Mouse (Mus musculus) embryonic fibroblast, embryonic 13.5 days (primary cell): ENCODE data around the gene Vmn1r89. TPM values are rescaled to one million over a fixed set of nuclear protein-coding genes. Genes with fewer than 3 reads are reported as not detected.

Source experiments
- H3K27ac ChIP-seq: 2 replicates; pipeline ENCODE4 v1.5.1; 2012; ENCODE audit warnings: low read length, control low read depth, inconsistent platforms; ENCODE audit not compliant: insufficient read depth
- H3K4me1 ChIP-seq: 2 replicates; pipeline ENCODE4 v1.6.1; 2011; ENCODE audit warnings: low read length; ENCODE audit not compliant: control insufficient read depth, insufficient read depth
- H3K4me3 ChIP-seq: 2 replicates; pipeline ENCODE4 v1.5.1; 2011; ENCODE audit warnings: mild to moderate bottlenecking, control low read depth, low read length; ENCODE audit not compliant: insufficient read depth
- CTCF ChIP-seq: IDR thresholded peaks from 2 replicates; pipeline ENCODE4 v1.5.1; 2011; ENCODE audit warnings: mild to moderate bottlenecking, control low read depth, low read length, moderate library complexity, borderline replicate concordance; ENCODE audit not compliant: insufficient read depth
- POLR2A ChIP-seq: IDR thresholded peaks from 2 replicates; pipeline ENCODE4 v1.6.1; 2011; ENCODE audit warnings: low read depth, mild to moderate bottlenecking, control low read depth, low read length, moderate library complexity
- polyA plus RNA-seq: library from polyadenylated mRNA; stranded (reverse); fragments of >200 nt; gene quantifications from 2 replicates; pipeline ENCODE4 v1.2.4, GENCODE M21; 2011; ENCODE audit warnings: low read depth; ENCODE audit not compliant: missing spikeins, insufficient read length

Gene Vmn1r89
- polyA plus RNA-seq, result not detected in 2 replicates

GRCm38 (mm10) chr7:13212720-13213119 is at the start of gene Vmn1r89:
Gene Vmn1r89 (plus strand): TSS chr7:13213020.
- TF ChIP-seq CTCF (no peak), POLR2A (no peak)
- no peak within 1 kb of the TSS for H3K4me3 ChIP-seq
- H3K4me1 ChIP-seq, result no peaks in the 10 kb centered on the region
- no peak within 1 kb of the TSS for H3K27ac ChIP-seq

GRCm38 (mm10) chr7:13260746-13261700 is 48.2 kb downstream of the Vmn1r89 start:
- no peak overlapping the region for H3K27ac ChIP-seq
- TF ChIP-seq CTCF, result no peak
- TF ChIP-seq POLR2A, result no peak
- no peak overlapping the region for H3K4me3 ChIP-seq
- no peaks in the 10 kb centered on the region for H3K4me1 ChIP-seq

DNA sequence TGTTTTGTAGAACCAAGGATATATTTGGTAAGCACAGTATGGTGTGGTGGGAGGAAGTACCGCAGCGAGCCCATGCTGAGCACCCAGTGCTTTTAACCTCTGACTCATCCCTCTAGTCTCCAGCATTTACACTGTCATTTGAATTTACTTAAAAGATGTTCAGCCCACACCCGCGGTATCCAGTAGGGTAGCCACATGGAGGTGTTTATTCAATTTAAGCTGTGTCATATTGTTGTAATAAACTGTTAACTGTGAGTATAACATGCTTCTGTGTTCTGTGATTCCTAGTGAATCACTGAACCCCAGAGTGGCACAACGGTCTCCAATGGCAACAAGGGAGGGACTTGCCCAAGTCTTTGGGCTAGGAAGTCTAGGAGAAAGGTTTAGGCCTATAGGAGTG is 51.0 kb downstream of the Vmn1r89 start:
- H3K4me1 ChIP-seq, result no peaks in the 10 kb centered on the region
- H3K4me3 ChIP-seq, result no peak overlapping the region
- TF ChIP-seq CTCF (no peak), POLR2A (no peak)
- no peak overlapping the region for H3K27ac ChIP-seq

- no peak overlapping the region for H3K27ac ChIP-seq
- H3K4me1 ChIP-seq, result no peaks in the 10 kb centered on the region
- no peak overlapping the region for H3K4me3 ChIP-seq
- TF ChIP-seq CTCF, result no peak
- no peak for TF ChIP-seq POLR2A
Measured at GRCm38 (mm10) chr7:13264396-13264795, 51.6 kb downstream of the Vmn1r89 start.

- TF ChIP-seq POLR2A, result no peak
- TF ChIP-seq CTCF, result no peak
- Histone ChIP-seq H3K27ac (no peak overlapping the region), H3K4me1 (no peaks in the 10 kb centered on the region), H3K4me3 (no peak overlapping the region)
Measured at GRCm38 (mm10) chr7:13268749-13269260, 56.0 kb downstream of the Vmn1r89 start.

DNA sequence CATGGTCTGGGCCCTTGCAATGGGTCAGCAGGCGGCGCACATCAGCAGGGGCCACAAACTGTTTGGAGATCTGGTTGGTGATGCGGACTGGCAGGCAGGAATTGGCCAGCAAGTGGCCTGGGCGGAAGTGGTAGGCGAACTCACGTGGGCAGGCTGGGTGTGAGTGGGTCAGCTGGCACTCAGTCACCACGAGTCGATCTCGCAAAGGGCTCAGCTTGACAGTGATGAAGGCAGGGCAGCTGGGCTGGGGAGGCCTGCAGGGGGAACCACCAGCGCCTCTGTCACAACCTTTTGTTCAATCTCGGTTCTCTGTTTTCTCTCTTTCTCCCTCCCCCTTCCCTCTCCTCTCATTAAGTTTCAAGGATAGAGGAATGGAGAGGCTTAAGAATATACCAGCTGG is 56.6 kb downstream of the Vmn1r89 start:
- H3K27ac ChIP-seq, result no peak overlapping the region
- H3K4me1 ChIP-seq, result no peaks in the 10 kb centered on the region
- no peak overlapping the region for H3K4me3 ChIP-seq
- TF ChIP-seq CTCF, result no peak

Other genes with a start within 250 kb of the Vmn1r89 start
- gene Zfp324, start 247.2 kb upstream of the Vmn1r89 start, polyA plus RNA-seq, result 5.5 and 6.9 TPM in 2 replicates
- gene Zfp446, start 235.2 kb upstream of the Vmn1r89 start, polyA plus RNA-seq, result 2.4 and 2.8 TPM in 2 replicates
- gene Slc27a5, start 214.8 kb upstream of the Vmn1r89 start, polyA plus RNA-seq, result not detected in 2 replicates
- 352 and 453 TPM in 2 replicates for gene Trim28, start 213.9 kb upstream of the Vmn1r89 start, polyA plus RNA-seq
- 14.2 and 16.9 TPM in 2 replicates for gene Zbtb45, start 203.0 kb upstream of the Vmn1r89 start, polyA plus RNA-seq
- 85.6 and 98.6 TPM in 2 replicates for gene Chmp2a, start 178.2 kb upstream of the Vmn1r89 start, polyA plus RNA-seq
- 273 and 288 TPM in 2 replicates for gene Ube2m, start 174.7 kb upstream of the Vmn1r89 start, polyA plus RNA-seq
- 0.80 and 1.0 TPM in 2 replicates for gene Mzf1, start 158.3 kb upstream of the Vmn1r89 start, polyA plus RNA-seq
- gene Vmn1r85, start 117.8 kb upstream of the Vmn1r89 start, polyA plus RNA-seq, result not detected in 2 replicates
- gene Vmn1r86, start 93.1 kb upstream of the Vmn1r89 start, polyA plus RNA-seq, result not detected in 2 replicates
- gene Vmn1r87, start 72.9 kb upstream of the Vmn1r89 start, polyA plus RNA-seq, result 0.28 TPM in 1 of 2 replicates, not detected in the other
- gene Vmn1r88, start 53.5 kb upstream of the Vmn1r89 start, polyA plus RNA-seq, result 0.07 and 0.09 TPM in 2 replicates
- 29.9 and 37.1 TPM in 2 replicates for gene Lig1, start 64.3 kb downstream of the Vmn1r89 start, polyA plus RNA-seq
- gene Zswim9, start 65.7 kb downstream of the Vmn1r89 start, polyA plus RNA-seq, result 6.5 and 9.0 TPM in 2 replicates
- gene Pla2g4c, start 111.6 kb downstream of the Vmn1r89 start, polyA plus RNA-seq, result 0.48 and 1.1 TPM in 2 replicates
- not detected in 2 replicates for gene Cabp5, start 185.1 kb downstream of the Vmn1r89 start, polyA plus RNA-seq
- gene Bsph1, start 237.8 kb downstream of the Vmn1r89 start, polyA plus RNA-seq, result not detected in 2 replicates